Mouse (Mus musculus) embryonic fibroblast, embryonic 13.5 days (primary cell): Measurements from ENCODE around the gene Itih2.

Source experiments
- CTCF ChIP-seq: IDR thresholded peaks from 2 replicates; pipeline ENCODE4 v1.5.1; 2011; ENCODE audit warnings: mild to moderate bottlenecking, control low read depth, low read length, moderate library complexity, borderline replicate concordance; ENCODE audit not compliant: insufficient read depth
- POLR2A ChIP-seq: IDR thresholded peaks from 2 replicates; pipeline ENCODE4 v1.6.1; 2011; ENCODE audit warnings: low read depth, mild to moderate bottlenecking, control low read depth, low read length, moderate library complexity

DNA sequence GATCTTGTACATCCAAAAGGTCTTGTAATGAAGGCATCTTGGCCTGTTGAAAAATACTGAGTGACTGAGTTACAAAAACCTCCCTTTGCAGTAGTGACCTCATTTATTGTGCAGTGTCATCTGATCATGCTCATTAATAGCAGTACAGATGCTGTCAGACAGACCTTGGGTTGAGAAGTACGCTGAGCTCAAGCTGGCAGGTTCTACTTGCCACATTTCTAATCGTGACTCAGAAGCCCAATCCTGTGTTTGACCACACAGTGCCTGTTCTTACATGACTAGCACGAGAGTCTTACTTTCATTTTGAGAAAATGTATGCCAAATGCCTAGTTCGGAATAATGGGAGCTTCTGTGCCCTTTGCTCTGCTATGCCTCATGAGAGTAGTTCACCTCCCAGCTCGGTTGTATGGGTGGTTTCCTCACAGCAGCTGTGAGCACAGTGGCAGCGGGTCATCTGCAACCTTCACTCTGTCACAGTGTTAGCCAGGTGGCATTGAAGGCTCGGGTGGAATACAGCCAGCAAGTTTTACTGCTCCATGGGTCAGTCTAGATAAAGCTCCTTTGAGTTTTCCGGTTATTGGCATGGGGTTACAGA is 43.8 kb downstream of the Itih2 start:
- TF ChIP-seq POLR2A (no peak), CTCF (no peak)
